Mouse (Mus musculus): ENCODE results near the gene Coa7. TPM values are rescaled to one million over a fixed set of nuclear protein-coding genes. Genes with fewer than 3 reads are reported as not detected.

Coa7 gene
- polyA plus RNA-seq, 1 experiment: 10.0 TPM

- Histone ChIP-seq H3K4me1 (replicated peaks; ENCODE audit: control insufficient read depth, insufficient read depth, low read length) (peaks cover 20% of the 10 kb centered on the region), H3K27ac (ENCODE audit: control insufficient read depth, insufficient read depth, low read length) (peak overlapping the region; percentile 98), H3K36me3 (ENCODE audit: control insufficient read depth, insufficient read depth, low read length) (no peaks in the 10 kb centered on the region), H3K27me3 (ENCODE audit: control insufficient read depth, insufficient read depth, low read length) (no peaks in the 10 kb centered on the region), H3K4me3 (ENCODE audit: control insufficient read depth, insufficient read depth, low read length) (no peak overlapping the region)
- TF ChIP-seq POLR2A (IDR thresholded peaks at IDR 0.05; ENCODE audit: control insufficient read depth, extremely low read depth, insufficient read depth, low read length, poor library complexity) (no peak), CTCF (IDR thresholded peaks at IDR 0.05; ENCODE audit: borderline replicate concordance, control insufficient read depth, extremely low read depth, insufficient read depth, low read length, poor library complexity) (no peak)
- peak; percentile 35 for DNase-seq
- WGBS: 26% methylated on average over 12 of the region's 12 CpGs
Measured at GRCm38 (mm10) chr4:108317656-108318605, 10.0 kb upstream of the Coa7 start.

- Histone ChIP-seq H3K4me1 (replicated peaks; ENCODE audit: control insufficient read depth, insufficient read depth, low read length) (peaks cover 25% of the 10 kb centered on the region), H3K4me3 (ENCODE audit: control insufficient read depth, insufficient read depth, low read length) (no peak overlapping the region), H3K27ac (ENCODE audit: control insufficient read depth, insufficient read depth, low read length) (peak overlapping the region; percentile 98), H3K36me3 (ENCODE audit: control insufficient read depth, insufficient read depth, low read length) (no peaks in the 10 kb centered on the region), H3K27me3 (ENCODE audit: control insufficient read depth, insufficient read depth, low read length) (no peaks in the 10 kb centered on the region)
- WGBS: 35% methylated on average over 7 of the region's 8 CpGs
- TF ChIP-seq POLR2A (IDR thresholded peaks at IDR 0.05; ENCODE audit: control insufficient read depth, extremely low read depth, insufficient read depth, low read length, poor library complexity) (no peak), CTCF (IDR thresholded peaks at IDR 0.05; ENCODE audit: borderline replicate concordance, control insufficient read depth, extremely low read depth, insufficient read depth, low read length, poor library complexity) (no peak)
- peak; percentile 78 for DNase-seq
Measured at GRCm38 (mm10) chr4:108318649-108319615, 9.0 kb upstream of the Coa7 start.

GRCm38 (mm10) chr4:108319747-108320146, 8.2 kb upstream of the Coa7 start:
- WGBS: 80% methylated on average over 6 of the region's 6 CpGs
- Histone ChIP-seq H3K36me3 (ENCODE audit: control insufficient read depth, insufficient read depth, low read length) (no peaks in the 10 kb centered on the region), H3K4me3 (ENCODE audit: control insufficient read depth, insufficient read depth, low read length) (no peak overlapping the region), H3K27me3 (ENCODE audit: control insufficient read depth, insufficient read depth, low read length) (no peaks in the 10 kb centered on the region), H3K27ac (ENCODE audit: control insufficient read depth, insufficient read depth, low read length) (peak overlapping the region; percentile 98), H3K4me1 (replicated peaks; ENCODE audit: control insufficient read depth, insufficient read depth, low read length) (peaks cover 25% of the 10 kb centered on the region)
- no peak for TF ChIP-seq POLR2A (IDR thresholded peaks at IDR 0.05; ENCODE audit: control insufficient read depth, extremely low read depth, insufficient read depth, low read length, poor library complexity)
- TF ChIP-seq CTCF (IDR thresholded peaks at IDR 0.05; ENCODE audit: borderline replicate concordance, control insufficient read depth, extremely low read depth, insufficient read depth, low read length, poor library complexity): peak; percentile 19; the same call in 1 of the 2 replicates
- DNase-seq: no peak

GRCm38 (mm10) chr4:108320627-108321380, 7.1 kb upstream of the Coa7 start:
- Histone ChIP-seq H3K27me3 (ENCODE audit: control insufficient read depth, insufficient read depth, low read length) (no peaks in the 10 kb centered on the region), H3K27ac (ENCODE audit: control insufficient read depth, insufficient read depth, low read length) (no peak overlapping the region), H3K4me1 (replicated peaks; ENCODE audit: control insufficient read depth, insufficient read depth, low read length) (peaks cover 25% of the 10 kb centered on the region), H3K36me3 (ENCODE audit: control insufficient read depth, insufficient read depth, low read length) (no peaks in the 10 kb centered on the region), H3K4me3 (ENCODE audit: control insufficient read depth, insufficient read depth, low read length) (no peak overlapping the region)
- DNase-seq: no peak
- no peak for TF ChIP-seq POLR2A (IDR thresholded peaks at IDR 0.05; ENCODE audit: control insufficient read depth, extremely low read depth, insufficient read depth, low read length, poor library complexity)
- TF ChIP-seq CTCF (IDR thresholded peaks at IDR 0.05; ENCODE audit: borderline replicate concordance, control insufficient read depth, extremely low read depth, insufficient read depth, low read length, poor library complexity): no peak
- 92% methylated on average over 7 of the region's 7 CpGs for WGBS

GRCm38 (mm10) chr4:108323588-108323987, 4.4 kb upstream of the Coa7 start:
- Histone ChIP-seq H3K36me3 (ENCODE audit: control insufficient read depth, insufficient read depth, low read length) (no peaks in the 10 kb centered on the region), H3K4me3 (ENCODE audit: control insufficient read depth, insufficient read depth, low read length) (no peak overlapping the region), H3K27me3 (ENCODE audit: control insufficient read depth, insufficient read depth, low read length) (no peaks in the 10 kb centered on the region), H3K27ac (ENCODE audit: control insufficient read depth, insufficient read depth, low read length) (no peak overlapping the region), H3K4me1 (replicated peaks; ENCODE audit: control insufficient read depth, insufficient read depth, low read length) (peaks cover 12% of the 10 kb centered on the region)
- DNase-seq: no peak
- no peak for TF ChIP-seq POLR2A (IDR thresholded peaks at IDR 0.05; ENCODE audit: control insufficient read depth, extremely low read depth, insufficient read depth, low read length, poor library complexity)
- TF ChIP-seq CTCF (IDR thresholded peaks at IDR 0.05; ENCODE audit: borderline replicate concordance, control insufficient read depth, extremely low read depth, insufficient read depth, low read length, poor library complexity): no peak
- 32% methylated on average over 5 of the region's 5 CpGs for WGBS

Measured in thymus, adult 2 months (tissue).